Mouse (Mus musculus) urinary bladder, postnatal 10 days (tissue): Measurements from ENCODE around the gene Gdpgp1.
A peak's percentile ranks its signal among the peaks of the same experiment; 100 is the strongest.

Experiments used
- DNase-seq: peaks from one replicate; pipeline ENCODE4 v3.0.0; 2022; ENCODE audit warnings: low spot score

The Gdpgp1 gene

DNA sequence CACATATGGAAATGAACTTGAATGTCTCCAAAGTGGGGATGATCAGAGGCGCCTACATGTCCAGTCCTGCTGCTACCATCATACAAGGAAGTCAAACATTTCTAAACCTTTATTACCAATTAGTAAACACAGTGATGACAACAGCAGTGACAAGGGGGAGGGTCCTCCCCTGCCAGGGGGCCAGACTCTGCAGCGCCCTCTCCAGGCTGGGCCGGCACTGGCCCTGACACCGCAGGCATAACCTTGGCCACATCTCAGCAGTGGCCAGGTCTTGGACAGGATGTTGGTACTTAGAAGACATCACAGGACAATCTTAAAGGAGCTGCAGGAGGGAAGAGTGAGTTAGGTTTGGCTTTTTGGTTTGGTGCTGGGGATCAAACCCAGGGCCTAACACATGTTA, 5.6 kb upstream of the Gdpgp1 start:
- DNase-seq = no peak

- no peak for DNase-seq
These were observed 2.5 kb upstream of the Gdpgp1 start for GRCm38 (mm10) chr7:80230196-80230595.

GRCm38 (mm10) chr7:80231971-80232488, 635 bp upstream of the Gdpgp1 start:
- no peak for DNase-seq

GRCm38 (mm10) chr7:80233799-80234198, 1.1 kb downstream of the Gdpgp1 start:
- no peak for DNase-seq

DNA sequence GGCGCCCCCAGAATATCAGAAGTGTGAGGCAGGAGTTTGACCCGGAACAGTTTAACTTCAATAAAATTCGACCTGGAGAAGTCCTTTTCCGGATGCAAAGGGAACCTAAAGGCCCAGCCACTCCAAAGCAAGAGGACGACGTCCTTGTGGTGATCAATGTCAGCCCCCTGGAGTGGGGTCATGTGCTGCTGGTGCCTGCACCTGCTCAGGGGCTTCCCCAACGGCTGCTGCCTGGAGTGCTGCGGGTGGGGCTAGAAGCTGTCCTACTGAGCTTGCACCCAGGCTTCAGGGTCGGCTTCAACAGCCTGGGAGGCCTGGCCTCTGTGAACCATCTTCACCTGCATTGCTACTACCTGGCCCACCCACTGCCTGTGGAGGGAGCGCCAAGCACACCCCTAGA, 5.9 kb downstream of the Gdpgp1 start:
- no peak for DNase-seq

DNA sequence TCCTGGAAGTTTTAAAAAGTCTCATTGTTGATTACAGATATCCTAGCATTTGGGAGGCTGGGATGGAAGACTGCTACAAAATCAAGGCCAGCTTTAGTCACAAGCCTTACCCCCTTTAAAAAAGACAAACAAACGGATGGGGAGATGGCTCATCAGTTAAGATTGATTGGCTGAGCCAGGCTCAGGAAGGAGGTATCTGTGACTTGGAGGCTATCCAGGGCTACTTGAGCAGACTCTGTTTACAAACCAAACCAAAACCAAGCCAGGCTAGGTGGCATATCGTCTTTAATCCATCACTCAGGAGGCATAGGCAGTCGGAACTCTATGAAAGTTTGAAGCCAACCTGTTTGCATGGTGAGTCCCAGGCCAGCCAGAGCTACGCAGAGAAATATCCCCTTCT, 9.0 kb downstream of the Gdpgp1 start:
- DNase-seq = no peak

DNA sequence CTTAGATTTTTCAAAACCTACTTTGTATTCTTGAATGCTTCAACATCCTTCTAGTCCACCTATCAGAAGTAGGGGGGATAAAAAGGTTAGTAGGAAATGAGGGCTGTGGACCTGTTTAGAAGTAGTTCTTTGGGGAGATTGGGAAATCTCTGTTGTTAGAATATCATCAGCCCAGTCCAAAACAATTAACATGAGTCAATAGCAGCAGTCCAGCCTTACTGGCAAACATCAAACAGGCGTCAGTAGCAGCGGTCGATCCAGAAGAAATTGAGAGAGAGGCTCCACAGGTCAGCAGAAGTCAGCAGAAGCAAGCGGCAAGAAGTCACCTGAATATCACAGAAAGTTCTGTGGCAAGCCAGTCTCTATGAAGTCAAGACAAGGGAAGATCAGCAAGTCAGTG, 12.2 kb downstream of the Gdpgp1 start:
- no peak for DNase-seq

DNA sequence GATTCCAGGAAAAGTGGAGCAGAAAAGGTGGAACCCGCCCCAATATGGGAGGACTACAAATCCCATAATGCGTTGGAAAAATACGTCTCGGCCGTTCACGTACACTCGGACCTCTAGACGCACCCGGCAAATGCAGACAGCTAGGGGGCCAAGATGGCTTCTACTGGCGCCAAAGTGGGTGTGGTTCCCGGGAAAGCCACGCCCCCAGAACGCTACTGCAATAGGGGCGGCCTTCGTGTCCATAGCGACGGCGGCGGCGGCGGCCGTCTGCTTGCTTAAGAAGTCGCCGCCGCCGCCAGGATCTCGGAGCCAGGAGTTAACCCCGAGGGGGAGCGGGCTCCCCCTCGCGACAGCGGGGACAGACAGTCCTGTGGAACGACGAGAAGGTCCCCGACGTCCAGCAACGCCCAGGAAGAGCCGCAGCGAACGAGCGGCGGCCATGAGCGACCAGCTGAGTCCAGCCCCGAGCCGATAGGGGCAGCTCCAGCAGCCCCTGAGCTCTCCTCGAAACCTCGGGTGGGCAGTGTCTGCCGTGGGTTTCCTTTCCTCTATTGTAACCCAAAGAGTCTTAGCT, 13.6 kb downstream of the Gdpgp1 start, which contains the start of gene Ttll13:
TSS of gene Ttll13 (plus strand) at position 229 of the 574 bp plus-strand sequence.
- peak; percentile 91 for DNase-seq

DNA sequence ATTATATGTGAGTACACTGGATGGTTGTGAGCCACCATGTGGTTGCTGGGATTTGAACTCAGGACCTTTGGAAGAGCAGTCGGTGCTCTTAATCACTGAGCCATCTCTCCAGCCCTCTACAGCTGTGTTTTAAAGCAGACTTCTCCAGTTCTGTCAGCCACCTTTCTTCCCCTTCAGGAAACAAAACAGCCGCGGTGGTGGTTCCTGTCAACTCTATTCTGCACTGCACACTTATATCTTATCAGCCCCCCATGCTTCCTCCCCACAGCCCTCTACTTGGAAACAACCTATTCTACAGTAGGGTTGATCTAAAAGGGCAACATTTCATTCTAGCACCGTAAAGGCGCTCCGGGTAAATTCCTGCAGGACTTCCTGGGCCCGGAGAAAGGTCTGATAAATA, 14.2 kb downstream of the Gdpgp1 start:
- no peak for DNase-seq

DNA sequence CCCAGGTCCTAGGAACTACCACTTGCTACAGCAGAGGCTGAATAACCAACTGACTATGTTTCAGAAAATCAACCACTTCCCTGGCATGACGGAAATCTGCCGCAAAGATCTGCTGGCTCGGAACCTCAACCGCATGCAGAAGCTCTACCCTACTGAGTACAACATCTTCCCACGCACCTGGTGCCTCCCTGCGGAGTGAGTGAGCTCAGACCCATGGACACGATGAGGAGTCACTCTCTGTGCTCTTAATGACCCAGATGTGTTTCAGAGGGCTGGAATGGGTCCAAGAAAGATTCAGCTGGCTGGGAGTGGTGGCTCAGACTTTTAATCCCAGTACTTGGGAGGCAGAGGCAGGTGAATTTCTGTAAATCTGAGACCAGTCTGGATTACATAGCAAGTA, 19.8 kb downstream of the Gdpgp1 start:
- no peak for DNase-seq

GRCm38 (mm10) chr7:80252886-80253285, 20.2 kb downstream of the Gdpgp1 start:
- no peak for DNase-seq

DNA sequence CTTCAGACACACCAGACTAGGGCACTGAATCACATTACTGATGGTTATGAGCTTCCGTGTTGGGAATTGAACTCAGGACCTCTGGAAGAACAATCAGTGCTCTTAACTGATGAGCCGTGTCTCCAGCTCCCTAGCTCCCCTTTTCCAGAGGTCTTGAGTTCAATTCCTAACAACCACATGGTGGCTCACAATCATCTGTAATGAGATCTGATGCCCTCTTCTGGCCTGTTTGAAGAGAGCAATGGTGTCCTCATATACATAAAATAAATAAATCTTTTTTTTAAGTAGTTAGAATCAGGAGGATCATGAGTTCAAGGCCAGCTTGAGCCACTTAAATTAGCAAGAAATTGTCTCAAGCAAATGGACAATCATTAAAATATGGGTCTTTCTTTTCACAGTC, 23.3 kb downstream of the Gdpgp1 start:
- DNase-seq = no peak

GRCm38 (mm10) chr7:80257706-80258105, 25.0 kb downstream of the Gdpgp1 start:
- DNase-seq = no peak

DNA sequence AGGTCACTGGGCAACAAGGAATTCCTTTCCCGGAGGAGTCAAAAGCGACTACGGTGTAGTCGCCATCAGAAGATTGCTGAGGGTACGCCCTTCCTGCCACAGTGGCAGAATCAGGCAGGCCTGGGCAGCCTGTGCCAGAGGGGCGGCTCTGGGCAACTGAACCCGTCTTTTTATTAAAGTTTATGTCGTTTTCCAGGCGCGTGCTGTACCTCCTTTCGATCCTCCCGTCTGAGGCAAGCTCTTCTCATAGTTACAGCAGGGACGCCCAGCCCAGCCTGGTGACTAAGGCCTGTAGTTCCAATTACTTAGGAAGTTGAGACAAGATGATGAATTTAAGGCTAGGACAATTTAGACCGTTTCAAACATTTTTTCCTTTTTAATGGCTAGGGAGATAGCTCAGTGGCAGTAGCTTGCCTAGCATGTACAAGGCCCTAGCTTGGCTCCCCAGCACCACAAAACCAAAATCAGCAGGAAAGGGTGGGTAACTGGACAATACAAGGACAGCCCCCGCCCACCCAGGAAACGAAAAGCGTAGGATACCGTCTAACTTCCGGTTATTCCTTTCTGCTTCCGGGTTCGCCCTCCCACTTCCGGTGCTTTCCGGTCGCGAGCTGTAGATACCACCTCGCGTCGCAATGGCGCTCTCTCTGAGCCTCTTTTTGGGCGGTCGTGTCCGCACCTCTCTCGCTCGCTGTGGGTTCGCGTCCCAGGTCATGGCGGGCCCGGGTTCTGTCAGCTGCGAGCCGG, 28.1 kb downstream of the Gdpgp1 start, which contains the start of gene Ngrn:
TSS of gene Ngrn (plus strand) at position 591 of the 747 bp plus-strand sequence.
- peak; percentile 25 for DNase-seq

DNA sequence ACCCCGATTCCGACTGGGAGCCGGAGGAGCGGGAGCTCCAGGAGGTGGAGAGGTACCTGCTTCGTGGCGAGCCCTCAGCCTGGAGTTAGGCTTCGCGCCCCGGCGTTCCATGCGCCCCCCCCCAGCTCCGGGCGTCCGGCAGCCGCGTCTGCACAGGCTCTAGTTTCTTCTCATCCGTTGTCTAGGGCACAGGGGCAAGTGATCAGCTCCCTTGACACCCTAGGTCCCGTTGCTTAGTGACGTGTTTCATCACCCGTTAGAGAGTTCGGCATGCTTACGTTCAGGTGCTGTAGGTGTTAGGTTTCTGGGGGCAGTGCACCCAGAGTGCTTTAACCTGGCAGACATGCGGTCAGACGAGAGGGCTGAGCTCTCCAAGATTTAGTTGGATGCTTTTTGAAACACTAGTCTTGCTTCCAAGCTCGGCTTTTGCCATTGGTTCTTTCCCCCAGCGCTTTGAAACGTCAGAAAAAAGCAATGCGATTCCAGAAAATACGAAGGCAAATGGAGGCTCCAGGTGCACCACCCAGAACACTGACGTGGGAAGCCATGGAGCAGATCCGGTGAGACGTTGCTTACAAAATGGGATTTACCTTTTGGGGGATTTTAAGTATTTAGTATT, 28.8 kb downstream of the Gdpgp1 start:
- no peak for DNase-seq

DNA sequence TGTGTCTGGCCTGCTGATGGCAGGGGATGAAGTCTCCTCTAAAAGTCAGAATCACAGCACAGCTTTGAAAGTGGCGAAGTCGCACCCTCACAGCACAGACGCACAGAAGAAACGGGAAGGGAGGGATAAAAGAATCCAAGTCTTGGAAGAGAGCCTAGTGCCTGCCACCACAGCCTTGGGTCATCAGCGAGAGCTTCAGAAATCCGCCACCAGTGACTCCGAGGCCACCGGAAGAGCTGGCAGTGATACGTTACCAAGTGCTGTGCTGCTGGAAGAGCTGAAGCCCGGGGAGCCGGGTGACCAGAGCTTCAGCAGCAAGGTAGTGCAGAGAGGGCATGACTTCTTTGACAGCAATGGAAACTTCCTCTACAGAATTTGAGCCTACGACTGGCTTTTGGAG, 31.9 kb downstream of the Gdpgp1 start:
- no peak for DNase-seq

DNA sequence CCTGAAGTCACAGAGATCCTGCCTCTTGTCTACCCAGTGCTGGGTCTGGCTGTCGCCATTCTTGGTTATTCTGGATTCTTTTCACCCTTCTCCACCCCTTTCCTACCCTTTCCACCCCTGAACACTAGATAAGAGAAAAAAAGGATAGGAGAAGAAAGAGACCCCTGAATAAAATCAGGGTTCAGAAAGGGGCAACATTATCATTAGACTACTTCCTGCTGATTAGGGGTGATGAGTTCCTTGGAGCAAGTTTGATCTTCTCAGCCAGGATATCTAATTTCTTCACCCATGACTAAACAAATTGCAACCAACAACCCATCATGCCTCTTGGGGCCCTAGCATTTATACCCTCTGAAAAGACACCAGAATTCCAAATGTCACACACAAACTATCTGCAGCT, 35.1 kb downstream of the Gdpgp1 start:
- DNase-seq = no peak

DNA sequence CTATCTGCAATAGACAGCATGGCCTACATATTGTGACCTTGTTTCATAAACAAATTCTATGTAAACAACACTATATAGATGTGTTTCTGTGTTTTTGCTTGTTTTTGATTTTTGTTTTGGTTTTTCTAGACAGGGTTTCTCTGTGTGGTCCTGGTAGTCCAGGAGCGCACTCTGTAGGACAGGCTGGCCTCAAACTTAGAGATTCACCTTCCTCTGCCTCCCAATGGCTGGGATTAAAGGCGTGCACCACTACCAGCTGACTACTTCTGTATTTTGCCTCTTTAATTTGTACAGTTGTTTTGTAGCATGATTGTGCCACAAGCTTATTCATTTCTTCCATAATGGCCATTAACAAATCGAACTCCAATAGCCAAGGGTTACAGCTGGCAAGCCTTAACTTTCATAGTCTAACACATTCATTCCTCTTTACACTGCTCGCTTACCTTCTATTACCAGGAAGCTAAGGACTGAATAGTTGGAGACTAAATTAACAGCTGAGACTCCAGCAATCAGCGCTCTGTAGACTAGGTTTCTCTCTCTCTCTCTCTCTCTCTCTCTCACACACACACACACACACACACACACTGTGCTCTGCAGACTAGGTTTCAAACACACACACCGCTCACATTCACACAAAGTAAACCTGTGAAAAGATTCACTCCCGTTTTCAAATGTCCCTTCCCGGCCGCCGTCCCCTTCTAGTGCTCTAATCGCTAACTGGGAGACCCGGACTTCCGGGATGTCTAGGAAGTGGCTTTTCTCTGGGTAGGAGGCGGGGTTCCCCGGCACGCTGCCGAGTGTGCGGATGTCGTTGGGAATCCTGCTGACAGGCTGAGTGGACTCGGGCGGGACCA, 36.5 kb downstream of the Gdpgp1 start, which contains the start of gene Vps33b:
TSS of gene Vps33b (plus strand) at position 753 of the 854 bp plus-strand sequence.
- peak; percentile 90 for DNase-seq

DNA sequence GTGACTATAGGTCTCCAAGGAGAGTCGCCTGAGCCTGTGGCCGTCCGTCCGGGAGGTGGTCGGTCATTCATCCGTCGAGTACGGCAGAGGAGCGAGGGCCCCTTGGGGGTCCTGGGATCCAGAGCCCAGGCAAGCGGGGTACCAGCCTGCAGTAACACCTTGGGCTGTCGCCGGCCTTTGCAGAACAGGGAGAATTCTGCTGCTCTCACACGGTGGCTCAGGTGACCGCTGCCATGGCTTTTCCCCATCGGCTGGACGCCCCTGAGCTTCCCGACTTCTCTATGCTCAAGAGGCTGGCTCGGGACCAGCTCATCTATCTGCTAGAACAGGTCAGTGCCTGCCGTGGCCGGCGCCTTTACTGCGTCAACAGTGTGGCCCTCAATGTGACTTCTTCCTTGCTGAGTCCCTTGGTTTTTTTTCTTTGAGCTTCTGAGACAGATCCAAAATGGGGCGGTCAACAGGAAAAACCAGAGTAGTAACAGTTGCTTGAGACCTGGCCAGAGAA, 37.1 kb downstream of the Gdpgp1 start:
- DNase-seq = no peak

GRCm38 (mm10) chr7:80273456-80273855, 40.8 kb downstream of the Gdpgp1 start:
- no peak for DNase-seq

DNA sequence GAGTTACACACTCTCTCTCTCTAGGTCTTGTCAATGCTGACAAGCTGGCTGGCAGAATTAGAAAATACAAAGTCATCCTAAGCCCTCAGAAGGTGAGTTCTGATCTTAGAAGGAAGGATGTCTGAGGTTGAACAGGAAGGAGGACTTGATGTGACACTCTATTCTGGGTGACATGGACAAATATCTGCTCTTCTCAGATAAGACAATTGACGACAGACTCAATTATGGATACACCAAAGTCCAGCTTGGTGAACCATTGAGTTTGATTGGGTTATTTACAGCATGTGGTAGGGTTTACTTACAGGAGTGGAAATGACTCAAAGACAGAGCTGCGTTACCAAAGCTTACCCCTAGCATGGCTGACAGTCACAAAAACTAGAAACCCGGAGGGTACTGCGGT, 43.7 kb downstream of the Gdpgp1 start:
- DNase-seq = no peak

GRCm38 (mm10) chr7:80280032-80280431, 47.4 kb downstream of the Gdpgp1 start:
- no peak for DNase-seq
